Mouse (Mus musculus) hindbrain, embryonic 11.5 days (tissue): Measurements from ENCODE around the gene Gm42791. TPM values are rescaled to one million over a fixed set of nuclear protein-coding genes. Genes with fewer than 3 reads are reported as not detected.

ENCODE experiments used
- ATAC-seq: fragments of 200-750 bp; cut with Nextera tagmentation; 2 replicates; pipeline ENCODE4 v1.8.0; 2017; ENCODE audit warnings: mild to moderate bottlenecking, moderate TSS enrichment, moderate library complexity; ENCODE audit not compliant: low FRiP score
- DNase-seq: peaks from one replicate; pipeline ENCODE4 v3.0.0-alpha.2; 2015; ENCODE audit warnings: low spot score
- H3K27ac ChIP-seq: fragments of 300-500 bp; sonication (generic); 2 replicates; pipeline ENCODE4 v1.5.1; 2014; ENCODE audit warnings: mild to moderate bottlenecking, low read depth, low read length
- H3K27me3 ChIP-seq: fragments of 300-500 bp; sonication (generic); 2 replicates; pipeline ENCODE4 v1.6.1; 2014; ENCODE audit warnings: mild to moderate bottlenecking, low read length, moderate library complexity, mixed read lengths; ENCODE audit not compliant: control insufficient read depth, insufficient read depth
- H3K36me3 ChIP-seq: fragments of 300-500 bp; sonication (generic); 2 replicates; pipeline ENCODE4 v1.6.1; 2014; ENCODE audit warnings: mild to moderate bottlenecking, low read length, moderate library complexity, mixed read lengths; ENCODE audit not compliant: control insufficient read depth, insufficient read depth
- H3K4me1 ChIP-seq: fragments of 300-500 bp; sonication (generic); replicated peaks from 2 replicates; pipeline ENCODE4 v1.6.1; 2014; ENCODE audit warnings: low read length, mixed read lengths; ENCODE audit not compliant: control insufficient read depth, insufficient read depth
- H3K4me2 ChIP-seq: fragments of 300-500 bp; sonication (generic); replicated peaks from 2 replicates; pipeline ENCODE4 v1.6.1; 2014; ENCODE audit warnings: mild to moderate bottlenecking, low read depth, low read length
- H3K4me3 ChIP-seq: fragments of 300-500 bp; sonication (generic); 2 replicates; pipeline ENCODE4 v1.5.1; 2014; ENCODE audit warnings: low read depth, low read length
- H3K9ac ChIP-seq: fragments of 300-500 bp; sonication (generic); 2 replicates; pipeline ENCODE4 v1.6.1; 2014; ENCODE audit warnings: low read depth, low read length
- H3K9me3 ChIP-seq: fragments of 300-500 bp; sonication (generic); 2 replicates; pipeline ENCODE4 v1.6.1; 2016; ENCODE audit warnings: low read length; ENCODE audit not compliant: control insufficient read depth
- WGBS: fragments of 180-500 bp; shearing (Covaris S2); extraction: QIAGEN DNeasy Blood & Tissue Kit; methylation state at CpG from one replicate; pipeline ENCODE4 v1.1.7; 2014; 5-methylcytosine and 5-hydroxymethylcytosine counted together
- polyA plus RNA-seq: library from polyadenylated mRNA; unstranded; fragments of >200 nt; fragmentation: Nextera tagmentation; extraction: Ambion mirVana; gene quantifications from 2 replicates; pipeline ENCODE4 v1.2.1, GENCODE M21; 2014

Gene Gm42791
- polyA plus RNA-seq, 1 experiment from 2014 or later: not detected

DNA sequence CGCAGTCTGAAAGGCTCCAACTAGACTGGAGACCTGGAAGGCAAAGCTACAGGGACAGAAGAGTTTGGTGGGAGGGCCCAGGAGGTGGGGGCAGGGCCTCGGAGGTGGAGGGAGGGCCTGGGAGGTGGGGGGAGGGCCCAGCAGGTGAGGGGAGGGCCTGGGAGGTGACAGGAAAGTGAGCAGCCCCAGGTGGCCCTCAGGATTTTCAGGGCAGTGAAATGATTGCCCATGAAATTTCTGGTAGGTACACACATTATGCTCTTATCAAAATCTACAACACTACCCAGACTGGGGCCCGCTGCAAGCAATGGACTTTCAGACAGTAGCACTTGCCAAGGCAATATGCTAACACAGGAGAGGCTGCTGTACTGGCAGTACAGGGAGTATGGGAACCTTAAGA lies 125.4 kb downstream of the Gm42791 start:
- Histone ChIP-seq H3K4me1 (no peaks in the 10 kb centered on the region), H3K4me2 (no peak overlapping the region), H3K36me3 (no peaks in the 10 kb centered on the region), H3K4me3 (no peak overlapping the region), H3K27ac (no peak overlapping the region), H3K9ac (no peak overlapping the region), H3K27me3 (no peaks in the 10 kb centered on the region), H3K9me3 (no peaks in the 10 kb centered on the region)
- ATAC-seq: no peak
- DNase-seq: no peak
- WGBS: 49% methylated on average over 3 of the region's 3 CpGs

- Histone ChIP-seq H3K27ac (no peak overlapping the region), H3K9ac (no peak overlapping the region), H3K4me3 (no peak overlapping the region), H3K27me3 (no peaks in the 10 kb centered on the region), H3K9me3 (no peaks in the 10 kb centered on the region), H3K4me1 (no peaks in the 10 kb centered on the region), H3K4me2 (no peak overlapping the region), H3K36me3 (no peaks in the 10 kb centered on the region)
- DNase-seq (no peak), ATAC-seq (no peak)
- 77% methylated on average over 6 of the region's 6 CpGs for WGBS
Measured at GRCm38 (mm10) chr5:148867766-148868165, 127.2 kb downstream of the Gm42791 start.

DNA sequence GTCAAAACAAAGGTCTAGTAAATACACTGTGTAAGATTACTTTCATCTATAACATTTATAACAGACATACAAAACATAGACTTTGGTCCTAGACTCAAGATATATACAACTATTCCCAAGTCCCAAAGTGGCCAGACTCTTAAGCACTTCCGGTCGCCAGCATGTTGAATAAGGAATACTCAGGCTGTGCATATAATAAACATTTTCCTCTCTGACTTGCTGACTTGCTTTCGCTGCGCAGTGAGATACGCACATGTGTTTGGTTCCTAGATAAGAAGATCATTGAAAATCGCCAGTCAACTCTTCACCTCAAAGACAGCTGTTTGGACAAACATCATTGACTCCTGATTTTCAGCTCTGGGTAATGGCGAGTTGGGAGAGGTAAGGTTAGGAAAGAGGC lies 127.8 kb downstream of the Gm42791 start:
- H3K27ac ChIP-seq: no peak overlapping the region
- H3K4me2 ChIP-seq: no peak overlapping the region
- H3K9me3 ChIP-seq: no peaks in the 10 kb centered on the region
- H3K27me3 ChIP-seq: no peaks in the 10 kb centered on the region
- DNase-seq: no peak
- no peak overlapping the region for H3K9ac ChIP-seq
- H3K36me3 ChIP-seq: no peaks in the 10 kb centered on the region
- 92% methylated on average over 7 of the region's 7 CpGs for WGBS
- no peak overlapping the region for H3K4me3 ChIP-seq
- no peak for ATAC-seq
- no peaks in the 10 kb centered on the region for H3K4me1 ChIP-seq

DNA sequence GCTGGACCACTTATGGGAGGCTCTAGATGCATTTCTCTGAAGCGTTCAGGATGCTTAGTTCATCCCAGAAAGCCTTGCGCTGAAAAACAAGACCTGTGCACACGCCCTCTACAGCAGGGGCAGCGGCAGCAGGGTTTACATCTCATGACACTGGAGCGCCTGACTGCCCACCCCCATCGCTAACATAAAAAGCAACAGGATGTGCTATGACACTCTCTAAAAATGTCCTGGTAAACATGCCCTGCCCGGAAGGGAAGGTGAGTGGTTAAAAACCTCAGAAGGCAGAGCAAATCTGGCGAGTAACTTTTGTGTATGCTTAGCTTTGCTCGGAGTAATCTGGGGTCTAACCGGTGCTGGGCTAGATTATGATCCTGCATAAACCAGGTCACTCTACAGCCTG lies 128.4 kb downstream of the Gm42791 start:
- Histone ChIP-seq H3K4me2 (no peak overlapping the region), H3K36me3 (no peaks in the 10 kb centered on the region), H3K27ac (no peak overlapping the region), H3K27me3 (no peaks in the 10 kb centered on the region), H3K9me3 (no peaks in the 10 kb centered on the region), H3K4me3 (no peak overlapping the region), H3K4me1 (no peaks in the 10 kb centered on the region), H3K9ac (no peak overlapping the region)
- DNase-seq: no peak
- ATAC-seq: no peak
- 79% methylated on average over 10 of the region's 10 CpGs for WGBS

- no peak overlapping the region for H3K4me2 ChIP-seq
- no peaks in the 10 kb centered on the region for H3K4me1 ChIP-seq
- no peaks in the 10 kb centered on the region for H3K27me3 ChIP-seq
- H3K9me3 ChIP-seq: no peaks in the 10 kb centered on the region
- 75% methylated on average over 6 of the region's 6 CpGs for WGBS
- ATAC-seq: no peak
- H3K9ac ChIP-seq: no peak overlapping the region
- H3K27ac ChIP-seq: no peak overlapping the region
- no peak for DNase-seq
- H3K36me3 ChIP-seq: no peaks in the 10 kb centered on the region
- no peak overlapping the region for H3K4me3 ChIP-seq
Measured at GRCm38 (mm10) chr5:148863409-148863808, 131.5 kb downstream of the Gm42791 start.

- Histone ChIP-seq H3K4me2 (no peak overlapping the region), H3K36me3 (no peaks in the 10 kb centered on the region), H3K4me3 (no peak overlapping the region), H3K9ac (no peak overlapping the region), H3K4me1 (no peaks in the 10 kb centered on the region), H3K9me3 (no peaks in the 10 kb centered on the region), H3K27me3 (no peaks in the 10 kb centered on the region), H3K27ac (no peak overlapping the region)
- WGBS: 81% methylated on average over 10 of the region's 10 CpGs
- DNase-seq (no peak), ATAC-seq (no peak)
Measured at GRCm38 (mm10) chr5:148862853-148863252, 132.1 kb downstream of the Gm42791 start.

- WGBS: 63% methylated on average over 8 of the region's 8 CpGs
- H3K4me3 ChIP-seq: no peak overlapping the region
- no peaks in the 10 kb centered on the region for H3K27me3 ChIP-seq
- H3K4me2 ChIP-seq: no peak overlapping the region
- no peaks in the 10 kb centered on the region for H3K4me1 ChIP-seq
- H3K36me3 ChIP-seq: no peaks in the 10 kb centered on the region
- H3K9me3 ChIP-seq: no peaks in the 10 kb centered on the region
- no peak for DNase-seq
- H3K9ac ChIP-seq: no peak overlapping the region
- ATAC-seq: no peak
- H3K27ac ChIP-seq: no peak overlapping the region
Measured at GRCm38 (mm10) chr5:148862136-148862535, 132.8 kb downstream of the Gm42791 start.

DNA sequence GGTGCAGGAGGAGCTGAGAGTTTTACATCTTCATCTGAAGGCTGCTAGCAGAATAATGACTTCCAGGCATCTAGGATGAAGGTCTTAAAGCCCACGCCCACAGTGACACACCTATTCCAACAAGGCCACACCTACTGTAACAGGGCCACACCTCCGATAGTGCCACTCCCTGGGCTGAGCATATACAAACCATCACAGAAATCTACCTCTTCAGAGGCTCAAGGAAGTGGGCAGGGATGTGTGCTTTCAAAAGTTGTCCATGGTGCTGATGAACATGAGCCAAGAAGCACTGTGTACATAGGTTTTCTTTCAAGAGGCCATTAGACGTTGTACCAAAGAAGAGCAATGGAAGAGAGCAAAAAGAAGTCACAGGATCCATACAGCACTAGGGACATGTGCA lies 137.4 kb downstream of the Gm42791 start:
- no peak overlapping the region for H3K4me2 ChIP-seq
- ATAC-seq: no peak

GRCm38 (mm10) chr5:148855047-148855446 lies 139.9 kb downstream of the Gm42791 start:
- no peak for DNase-seq
- Histone ChIP-seq H3K9ac (no peak overlapping the region), H3K4me2 (no peak overlapping the region), H3K4me1 (no peaks in the 10 kb centered on the region), H3K27ac (no peak overlapping the region), H3K9me3 (no peaks in the 10 kb centered on the region), H3K4me3 (no peak overlapping the region), H3K36me3 (no peaks in the 10 kb centered on the region), H3K27me3 (no peaks in the 10 kb centered on the region)
- WGBS: 85% methylated on average over 8 of the region's 8 CpGs
- ATAC-seq: no peak

More for the DNA sequence above, 137.4 kb downstream of the Gm42791 start:
- H3K9me3 ChIP-seq: no peaks in the 10 kb centered on the region
- H3K27me3 ChIP-seq: no peaks in the 10 kb centered on the region
- no peaks in the 10 kb centered on the region for H3K36me3 ChIP-seq
- no peaks in the 10 kb centered on the region for H3K4me1 ChIP-seq
- H3K9ac ChIP-seq: no peak overlapping the region
- DNase-seq: no peak
- H3K27ac ChIP-seq: no peak overlapping the region
- 84% methylated on average over 3 of the region's 3 CpGs for WGBS
- H3K4me3 ChIP-seq: no peak overlapping the region
